Mouse (Mus musculus) embryo, embryonic 10 days (tissue): Measurements from ENCODE around the gene Magi2.
A peak's percentile ranks its signal among the peaks of the same experiment; 100 is the strongest.

Source experiments
- DNase-seq: peaks from one replicate; pipeline ENCODE4 v3.0.0-alpha.2; 2015; ENCODE audit warnings: low spot score

The Magi2 gene

DNA sequence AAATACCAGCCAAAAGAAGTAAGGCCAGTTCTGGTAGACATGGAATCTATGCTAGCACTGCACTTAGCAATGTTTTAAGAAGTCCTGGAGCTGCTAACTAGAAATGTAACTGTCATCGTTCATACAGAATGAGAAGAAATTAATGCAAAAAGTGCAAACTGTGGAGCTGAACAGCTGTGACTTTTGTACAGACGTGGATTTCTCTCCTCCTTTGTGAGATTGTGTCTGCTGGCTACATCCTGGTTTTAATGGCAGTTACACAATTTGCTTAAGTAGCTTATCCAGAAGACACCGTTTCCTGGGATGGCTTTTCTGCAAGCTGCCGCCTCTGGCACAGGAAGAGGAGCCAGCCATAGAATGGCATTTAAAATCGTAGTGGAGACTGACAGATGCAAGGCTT lies 1136.4 kb downstream of the Magi2 start:
- no peak for DNase-seq

DNA sequence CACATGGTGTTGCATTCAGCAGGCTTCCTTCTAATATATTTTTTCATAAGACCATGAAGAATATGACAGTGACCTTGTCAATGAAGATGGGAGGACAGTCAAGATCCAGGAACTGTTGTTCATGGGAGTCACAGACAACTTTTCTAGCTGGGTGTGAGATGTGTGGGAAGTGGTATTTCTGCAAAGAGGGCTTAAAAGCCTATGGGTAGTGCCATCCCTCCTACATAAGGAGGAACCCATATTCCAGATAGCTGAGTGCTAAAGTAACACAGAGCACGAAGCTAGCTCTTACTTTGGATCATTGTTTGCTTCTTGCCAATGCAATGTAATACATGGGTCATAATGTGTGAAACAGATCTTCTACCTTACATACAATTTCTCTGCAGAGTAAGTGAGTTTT lies 1146.8 kb downstream of the Magi2 start:
- DNase-seq, result no peak

DNA sequence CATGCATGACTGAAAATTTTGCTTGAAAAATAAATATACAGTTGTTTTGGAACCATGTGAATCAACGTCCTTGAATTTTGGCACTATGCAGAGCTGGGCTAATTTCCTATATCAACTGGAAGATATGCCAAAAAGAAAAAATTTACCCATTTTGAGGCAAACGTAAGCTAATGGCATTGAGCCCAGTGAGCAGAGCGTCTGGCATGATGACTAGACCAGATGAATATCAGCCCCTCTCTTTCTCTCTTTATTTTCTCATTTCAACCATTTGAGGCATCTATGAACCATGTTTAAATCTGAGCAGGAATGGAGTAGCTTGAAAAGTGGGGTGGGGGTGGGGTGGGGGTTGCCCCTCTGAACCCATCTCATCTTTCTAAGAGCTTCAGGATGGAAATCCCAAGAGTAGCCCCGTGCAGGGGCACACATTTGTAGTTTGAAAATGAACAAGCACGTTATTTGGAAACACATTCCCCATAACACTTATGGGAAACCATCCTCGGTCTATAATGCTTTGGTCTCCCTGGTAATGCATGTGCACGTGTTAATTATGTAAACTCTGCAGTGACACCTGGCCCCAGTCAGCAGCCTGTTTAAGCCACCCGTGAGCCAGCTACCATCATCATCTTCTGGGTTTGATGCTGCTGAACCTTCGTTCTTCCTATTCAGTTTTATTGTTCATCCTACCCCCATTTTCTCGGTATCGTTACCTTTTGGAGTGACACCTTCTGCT lies 1151.4 kb downstream of the Magi2 start:
- no peak for DNase-seq

DNA sequence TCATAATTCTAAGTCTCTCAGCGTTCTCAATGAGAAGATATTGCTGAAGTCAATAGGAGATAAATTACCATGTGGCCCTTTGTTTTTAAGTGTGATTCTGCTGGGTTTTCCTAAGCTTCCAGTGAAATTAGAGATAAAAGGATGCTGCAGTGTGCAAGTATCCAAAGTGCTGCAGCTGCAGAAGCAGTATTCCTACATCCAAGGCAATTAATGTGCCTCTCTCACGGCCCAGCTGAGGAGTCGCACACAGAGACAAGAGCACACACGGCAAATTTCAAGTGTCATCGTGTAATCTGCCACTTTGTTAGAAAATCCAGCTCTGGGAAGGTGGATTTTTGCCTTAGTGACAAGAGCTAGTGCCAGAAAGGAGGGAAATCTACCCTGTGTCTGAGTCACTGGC lies 1177.7 kb downstream of the Magi2 start:
- DNase-seq, result no peak

DNA sequence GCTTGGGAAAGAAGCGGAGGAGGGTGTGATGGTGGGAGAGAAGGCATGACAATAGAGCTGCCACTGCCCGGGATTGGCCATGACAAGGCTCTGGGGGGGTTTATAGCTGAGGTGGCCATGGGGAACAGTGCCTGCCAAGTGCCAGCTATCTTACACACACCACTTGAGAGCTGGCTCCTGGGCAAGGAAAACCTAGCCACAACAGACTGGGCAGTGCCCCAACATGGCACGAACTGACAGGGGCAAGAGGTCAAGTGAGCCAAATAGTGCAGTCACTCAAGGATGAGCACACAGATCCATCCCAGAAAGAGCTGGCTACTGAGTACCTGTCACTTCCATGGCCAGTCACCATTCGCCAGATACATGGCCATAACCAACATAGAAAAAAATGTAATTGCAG lies 1179.8 kb downstream of the Magi2 start:
- no peak for DNase-seq

DNA sequence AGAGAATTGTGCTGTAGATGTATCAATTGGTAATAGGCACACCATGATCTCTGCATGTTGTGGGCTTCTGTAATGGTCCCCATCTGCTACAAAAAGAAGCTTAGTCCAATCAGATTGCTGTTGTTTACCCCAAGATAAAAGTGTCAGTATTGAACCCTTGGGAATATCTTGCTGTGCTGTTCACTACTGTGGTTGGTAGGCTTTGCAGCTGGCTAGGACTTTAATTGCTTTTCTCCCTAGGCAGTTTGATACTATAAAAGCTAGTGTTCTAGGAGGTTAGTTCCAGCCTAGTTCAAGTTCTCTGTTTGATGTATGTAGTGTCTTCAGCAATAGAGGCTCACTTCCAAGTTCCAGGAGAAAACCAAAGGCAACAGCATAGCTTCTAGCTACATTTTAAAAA lies 1188.5 kb downstream of the Magi2 start:
- no peak for DNase-seq

DNA sequence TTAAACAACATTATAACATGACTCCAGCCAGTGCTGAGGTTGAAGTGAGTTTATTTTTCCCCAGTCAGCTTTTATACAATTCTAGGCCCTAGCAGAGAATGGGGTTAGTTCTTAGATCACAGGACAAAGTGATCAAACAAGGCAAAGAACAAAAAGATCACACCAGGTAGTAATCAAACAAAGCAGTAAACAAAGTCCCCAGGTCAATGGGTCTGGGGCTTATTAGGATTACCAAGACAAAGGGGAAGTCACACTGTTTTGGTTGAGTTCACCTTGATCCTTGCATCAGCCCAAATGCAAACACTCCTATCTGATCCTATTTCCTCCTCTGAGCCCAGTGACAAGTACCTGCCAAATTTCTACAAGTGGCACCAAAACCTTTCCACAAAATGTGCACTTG lies 1190.5 kb downstream of the Magi2 start:
- DNase-seq, result no peak

DNA sequence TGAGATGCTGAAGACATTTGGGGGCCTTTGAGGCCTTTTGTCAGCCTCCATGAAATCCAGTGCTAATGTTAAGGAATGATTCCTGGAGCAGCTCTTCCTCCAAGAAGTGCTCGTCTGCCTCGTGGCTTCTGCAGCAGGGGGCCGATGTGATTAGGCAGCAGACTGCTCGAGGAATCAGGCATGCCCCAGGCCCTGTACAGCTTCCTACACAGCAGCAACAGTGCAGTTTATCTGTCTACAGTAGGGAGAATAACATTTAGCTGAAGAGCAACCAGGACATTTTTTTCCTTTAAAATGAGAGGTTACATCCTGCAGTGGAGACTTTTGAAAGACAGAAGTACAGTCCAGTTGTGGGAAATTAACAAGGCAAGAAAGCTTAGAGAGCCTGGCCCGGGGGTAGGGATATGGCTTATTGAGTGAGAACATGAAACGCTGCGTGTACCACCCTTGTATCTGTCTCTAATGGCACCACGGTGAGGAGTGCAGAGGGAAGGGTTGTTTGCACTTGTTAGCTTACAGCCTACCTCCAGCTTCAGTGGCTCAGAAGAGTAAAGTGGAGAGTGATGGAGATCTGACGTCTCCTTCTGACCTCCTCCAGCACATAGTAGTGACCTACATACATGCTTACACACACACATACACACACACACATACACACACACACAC lies 1205.4 kb downstream of the Magi2 start:
- no peak for DNase-seq

DNA sequence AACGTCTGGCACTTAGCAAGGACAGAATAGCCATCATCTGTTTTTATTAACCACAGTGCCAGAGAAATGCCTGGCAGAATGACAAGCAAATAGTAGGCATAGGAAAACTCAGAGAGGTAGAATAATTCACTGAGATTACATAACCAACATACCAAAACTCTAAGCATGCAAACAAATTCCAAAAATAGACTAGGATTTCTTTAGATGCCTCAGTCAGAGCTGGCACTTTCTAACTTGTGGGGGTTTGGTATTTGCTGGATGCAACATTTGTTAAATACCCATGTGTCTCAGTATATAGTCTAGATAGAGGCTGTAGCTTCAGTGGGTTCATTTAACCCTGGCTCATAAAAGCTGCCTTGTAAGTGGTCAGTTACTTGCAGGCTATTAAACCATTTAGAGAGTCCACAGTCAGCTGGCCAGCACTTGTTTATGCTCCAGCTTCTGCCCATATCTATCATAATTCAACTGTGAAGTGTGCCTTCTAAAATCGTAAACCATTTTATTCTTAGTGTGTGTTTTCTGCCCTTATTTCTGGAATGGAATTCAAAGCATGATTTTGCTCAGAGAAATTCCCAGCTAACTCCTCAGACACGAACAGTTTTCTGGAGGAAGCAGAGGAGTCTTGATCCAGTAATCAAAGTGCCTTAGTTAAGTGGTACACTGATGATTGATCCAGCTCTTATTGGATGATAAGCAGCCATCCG lies 1219.8 kb downstream of the Magi2 start:
- DNase-seq, result no peak

DNA sequence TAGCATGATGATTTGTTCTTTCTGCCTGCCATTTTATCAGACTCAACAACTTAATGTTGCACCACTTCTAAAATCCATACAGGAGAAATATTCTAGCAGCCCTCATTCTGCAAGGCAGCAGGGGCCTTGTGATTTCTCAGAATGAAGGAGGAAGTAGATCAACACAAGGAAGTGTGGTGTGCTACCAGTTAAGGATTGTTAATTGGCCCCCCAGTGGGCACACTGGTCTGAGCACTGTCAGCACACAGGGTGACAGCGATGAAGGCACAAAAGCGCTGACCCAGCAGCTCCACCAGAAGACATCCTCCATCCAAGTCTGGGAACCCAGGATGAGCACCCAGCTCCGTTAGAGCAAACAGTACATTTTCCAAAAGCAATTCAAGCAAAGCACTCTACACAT lies 1229.3 kb downstream of the Magi2 start:
- DNase-seq, result no peak

DNA sequence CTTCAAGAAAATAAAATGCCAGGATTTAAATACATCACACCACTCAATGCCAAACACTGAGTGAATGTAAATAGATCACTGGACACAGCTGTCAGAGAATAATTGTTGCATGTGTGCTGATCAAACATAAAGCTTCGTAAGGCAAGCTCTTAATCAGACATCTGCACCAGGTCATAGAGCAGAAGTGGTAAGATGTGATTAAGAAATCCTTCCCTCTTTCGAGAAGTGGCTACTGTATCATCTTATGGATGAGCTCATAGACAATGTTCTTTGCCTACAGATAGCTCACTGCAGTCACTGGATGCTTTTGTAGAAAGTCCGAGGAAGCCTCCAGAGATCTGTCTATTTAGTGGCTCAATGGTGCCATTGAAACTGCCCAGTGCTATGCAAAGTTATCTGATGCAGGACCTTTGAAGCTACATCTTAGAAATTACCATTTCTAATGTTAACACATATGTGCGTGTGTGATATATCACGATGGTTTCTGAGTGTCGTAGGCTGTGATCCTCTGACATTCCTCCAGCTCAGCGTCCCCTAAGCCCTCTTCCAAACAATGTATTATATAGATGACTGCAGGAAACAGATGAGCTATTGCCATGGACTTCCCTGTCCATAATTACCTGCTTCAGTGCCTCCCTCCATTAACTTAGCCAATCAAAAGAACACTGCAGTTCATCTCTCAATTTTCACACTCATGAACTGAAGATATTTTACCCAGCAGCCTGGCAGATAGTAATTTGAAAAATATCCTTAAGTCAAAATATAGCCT lies 1231.1 kb downstream of the Magi2 start:
- no peak for DNase-seq

DNA sequence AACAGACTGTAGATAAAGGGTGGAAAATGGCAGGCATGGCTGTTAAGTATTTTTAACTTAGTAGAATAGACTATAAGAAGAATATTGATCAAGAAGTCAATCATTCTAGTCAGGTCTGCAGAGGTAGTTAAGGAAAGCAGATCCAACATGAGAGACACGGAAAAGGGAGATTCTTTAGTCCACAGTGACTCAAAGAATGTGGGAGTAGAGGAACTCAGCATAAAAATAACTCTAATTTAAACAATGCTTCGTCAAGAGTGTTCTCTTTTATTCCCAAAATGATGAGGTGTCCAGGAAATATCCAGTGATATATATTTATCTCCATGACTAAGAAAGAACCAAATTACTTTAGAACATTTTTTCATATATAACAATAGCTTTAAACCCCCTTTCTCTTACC lies 1234.9 kb downstream of the Magi2 start:
- DNase-seq, result no peak

DNA sequence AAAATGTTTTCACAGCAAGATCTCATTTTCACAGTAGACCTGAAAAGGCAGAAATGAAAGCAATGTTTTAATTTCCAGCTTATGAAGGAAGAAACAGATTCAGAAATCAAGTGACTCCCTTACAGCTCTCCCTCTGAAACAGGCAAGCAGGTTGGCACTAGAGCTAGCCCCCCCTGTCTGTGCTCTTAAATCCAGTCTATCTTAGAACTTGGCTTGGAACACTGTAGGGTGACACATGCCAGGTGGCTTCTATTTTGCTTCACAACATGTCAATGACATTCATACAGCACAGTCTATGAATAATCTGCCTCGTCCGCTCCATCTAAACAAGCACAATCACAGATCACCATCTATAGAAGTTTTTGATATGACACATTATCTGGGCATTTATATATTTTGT lies 1235.5 kb downstream of the Magi2 start:
- DNase-seq, result no peak

DNA sequence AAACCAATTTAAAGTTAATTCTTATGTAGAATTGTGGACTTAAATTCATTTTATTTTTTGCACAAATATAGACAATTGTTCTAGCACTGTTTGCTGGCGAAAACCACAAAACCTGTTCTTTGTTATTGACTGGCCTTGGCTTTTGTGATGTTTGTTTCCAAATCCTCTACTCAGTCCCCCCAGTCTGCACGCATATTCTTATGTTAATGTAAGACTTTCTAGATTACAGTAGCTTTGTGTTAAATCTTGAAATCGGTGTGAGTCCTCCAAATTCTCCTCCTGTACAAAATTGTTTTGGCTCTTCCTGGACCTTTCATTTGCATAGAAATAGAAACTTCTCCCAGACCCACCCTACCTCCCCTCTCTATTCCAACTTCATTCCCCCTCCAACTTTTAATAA lies 1242.9 kb downstream of the Magi2 start:
- no peak for DNase-seq

DNA sequence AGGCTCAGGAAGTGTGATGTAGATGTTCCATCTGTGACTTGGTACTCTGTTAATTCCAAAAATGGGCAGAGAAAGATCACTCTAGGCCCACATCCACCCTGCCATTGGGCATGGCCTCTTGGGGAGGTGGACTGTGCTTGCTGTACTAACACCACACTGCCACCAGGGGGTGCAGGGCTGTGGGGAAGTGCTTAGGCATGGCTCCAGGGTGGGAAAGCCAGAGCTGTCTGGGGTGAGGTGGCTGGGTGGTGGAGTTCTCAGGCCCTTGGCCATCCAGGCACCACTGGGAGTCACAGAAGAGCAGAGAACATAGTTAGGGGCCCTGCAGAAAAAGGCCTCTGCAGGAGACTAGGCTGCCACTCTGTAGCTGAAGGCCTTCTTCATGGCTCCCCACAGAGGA lies 1243.6 kb downstream of the Magi2 start:
- DNase-seq, result peak; percentile 42

DNA sequence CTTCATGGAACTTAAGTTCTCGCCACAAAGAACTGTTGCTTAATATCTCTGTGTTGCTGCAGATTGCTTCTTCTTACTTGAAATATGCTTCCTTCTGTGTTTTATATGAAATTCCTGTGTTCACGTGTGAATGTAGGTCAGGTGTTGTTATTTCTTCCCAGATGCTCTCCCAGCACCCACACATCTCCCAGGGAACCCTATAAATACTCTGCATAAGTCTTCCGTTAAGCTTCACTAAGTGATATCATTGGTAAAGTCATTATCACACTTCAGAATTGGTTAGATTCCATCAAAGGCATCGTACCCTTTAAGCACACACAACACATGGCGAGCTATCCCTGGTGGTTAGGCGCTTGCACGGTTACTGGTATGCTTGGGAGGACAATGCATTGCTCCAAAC lies 1257.7 kb downstream of the Magi2 start:
- DNase-seq, result no peak

DNA sequence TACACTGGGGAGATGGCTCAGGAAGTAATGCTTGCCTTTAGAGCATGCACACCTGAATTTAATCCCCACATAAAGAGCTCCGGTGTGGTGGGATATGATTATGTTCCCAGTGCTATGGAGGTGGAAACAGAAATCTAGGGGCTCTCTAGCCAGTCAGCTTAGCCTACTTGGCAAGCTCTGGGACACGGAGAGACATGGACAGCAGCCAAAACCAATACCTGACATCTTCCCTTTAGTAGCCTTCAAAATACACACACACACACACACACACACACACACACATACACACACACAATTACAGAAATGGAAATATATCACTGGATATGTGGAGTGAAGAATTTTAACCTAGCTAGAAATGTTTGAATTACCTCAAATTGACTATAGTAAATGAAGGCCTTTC lies 1265.1 kb downstream of the Magi2 start:
- DNase-seq, result no peak

DNA sequence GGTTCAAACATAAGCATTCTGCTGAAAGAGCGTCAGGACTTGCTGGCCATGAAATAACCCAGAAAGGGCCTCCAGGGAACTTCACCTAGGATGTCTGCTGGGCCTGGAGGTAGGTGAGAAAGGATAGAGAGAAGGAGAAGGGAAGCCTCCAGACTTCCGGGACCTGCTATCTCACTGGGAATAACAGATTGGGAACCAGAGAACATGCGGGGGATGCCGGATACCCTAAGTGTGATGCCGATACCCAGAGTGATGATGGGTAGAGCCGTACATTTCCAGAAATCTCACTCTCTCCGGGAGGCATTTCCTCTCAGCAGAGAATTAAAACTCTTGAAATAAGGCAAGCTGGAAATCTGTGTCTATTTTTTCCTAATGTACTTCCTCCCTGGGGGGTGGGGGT lies 1265.8 kb downstream of the Magi2 start:
- DNase-seq, result no peak

DNA sequence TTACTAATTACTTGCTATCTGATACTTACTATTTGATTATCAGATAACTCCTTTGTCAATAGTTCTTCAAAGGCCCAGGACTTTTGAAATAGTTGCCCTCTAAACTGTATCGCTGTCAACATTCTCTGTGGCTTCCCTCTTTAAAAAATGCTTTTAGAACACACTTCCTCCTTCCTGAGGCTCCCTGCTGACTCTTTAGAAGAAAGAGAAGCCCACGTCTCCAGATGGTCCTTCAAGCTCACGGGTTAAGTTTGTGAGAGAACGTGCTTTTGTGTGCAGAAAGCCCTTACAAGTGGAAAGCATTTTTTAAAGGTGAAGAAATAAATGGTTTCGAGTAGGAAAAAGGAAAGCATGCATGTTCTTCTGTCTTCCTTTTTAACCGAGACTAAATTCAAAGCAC lies 1267.2 kb downstream of the Magi2 start:
- DNase-seq, result no peak

DNA sequence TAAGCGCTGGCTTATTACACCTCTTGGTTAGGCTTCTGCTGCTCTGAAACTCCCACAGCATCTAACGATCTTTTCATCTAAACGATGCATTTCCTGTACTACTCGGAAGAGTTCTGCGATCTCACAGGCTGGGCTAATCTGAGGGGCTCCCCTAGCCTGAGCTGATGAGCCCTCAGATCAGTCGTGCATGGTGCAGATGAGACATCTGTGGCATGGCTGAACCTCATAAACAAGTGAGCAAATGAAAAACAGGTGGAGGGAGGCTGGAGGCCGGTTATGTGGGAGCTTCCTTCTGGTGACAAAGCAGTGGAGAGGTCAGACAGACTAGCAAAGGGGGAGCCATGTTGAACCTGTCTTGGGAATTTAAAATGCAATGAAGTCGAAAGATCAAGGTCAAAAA lies 1270.1 kb downstream of the Magi2 start:
- DNase-seq, result peak; percentile 39

DNA sequence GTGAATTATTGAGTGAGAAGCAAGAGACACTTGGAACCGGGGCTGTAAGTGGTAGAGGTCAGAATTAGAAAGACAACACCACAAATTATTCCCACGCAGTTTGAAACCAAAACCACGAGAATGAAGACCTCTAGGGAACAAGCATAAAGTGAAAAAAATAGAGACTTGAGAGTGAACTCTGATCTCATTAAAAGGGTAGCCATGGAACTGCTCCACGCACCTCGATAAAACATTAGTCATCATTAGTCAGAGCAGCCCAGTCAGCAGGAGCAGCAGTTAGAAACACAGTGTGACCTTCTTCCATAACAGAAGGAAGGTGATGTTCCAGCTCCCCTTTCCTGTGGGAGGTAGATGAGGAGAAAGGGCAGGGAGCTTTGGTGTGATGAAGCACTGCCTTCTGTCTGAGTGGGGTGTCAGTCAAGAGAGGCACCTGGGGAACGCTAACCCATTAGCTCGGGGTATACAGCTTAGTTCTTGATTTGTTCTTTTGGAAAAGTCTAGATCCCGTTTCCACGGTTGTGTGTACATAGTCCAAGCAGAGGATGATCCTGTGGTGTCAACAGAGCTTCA lies 1272.3 kb downstream of the Magi2 start:
- no peak for DNase-seq

DNA sequence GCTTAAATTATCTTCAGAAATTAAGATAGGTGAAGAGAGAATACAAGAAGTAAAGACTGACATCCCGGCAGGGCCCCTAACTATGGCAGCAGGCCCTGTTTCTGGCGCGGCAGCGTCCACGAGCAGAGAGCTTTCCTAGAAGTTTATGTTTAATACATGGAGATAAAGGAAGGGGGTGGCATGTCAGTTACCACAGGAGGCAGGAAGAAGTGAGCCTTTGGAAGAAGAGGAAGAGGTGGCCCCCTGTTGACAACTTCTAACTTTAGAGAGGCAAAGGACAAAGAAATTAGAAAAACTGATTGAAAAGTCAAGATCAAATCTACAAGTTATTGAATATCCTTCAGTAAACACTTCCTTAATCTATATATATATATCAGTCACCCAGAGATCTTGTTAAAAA lies 1281.8 kb downstream of the Magi2 start:
- DNase-seq, result no peak
